Mouse (Mus musculus) layer of hippocampus, adult 18-20 months (tissue): ENCODE measurements at regions not wholly inside any gene's neighbourhood (a gene's known extent, or its start where the extent isn't known, plus 50 kb on each side); places are given as distances from the start of the nearest gene placed in this dataset.
A peak's percentile ranks its signal among the peaks of the same experiment; 100 is the strongest.
"Not testable (repeated sequence)": the region's sequence is repeated elsewhere in the genome, so short reads cannot be mapped to it uniquely, and the experiment has no call there.

Source experiments
- DNase-seq, 2 experiments: peaks; one replicate each; pipeline ENCODE4 v3.0.0; 2022; ENCODE audit warnings: low spot score in 2 of 2

DNA sequence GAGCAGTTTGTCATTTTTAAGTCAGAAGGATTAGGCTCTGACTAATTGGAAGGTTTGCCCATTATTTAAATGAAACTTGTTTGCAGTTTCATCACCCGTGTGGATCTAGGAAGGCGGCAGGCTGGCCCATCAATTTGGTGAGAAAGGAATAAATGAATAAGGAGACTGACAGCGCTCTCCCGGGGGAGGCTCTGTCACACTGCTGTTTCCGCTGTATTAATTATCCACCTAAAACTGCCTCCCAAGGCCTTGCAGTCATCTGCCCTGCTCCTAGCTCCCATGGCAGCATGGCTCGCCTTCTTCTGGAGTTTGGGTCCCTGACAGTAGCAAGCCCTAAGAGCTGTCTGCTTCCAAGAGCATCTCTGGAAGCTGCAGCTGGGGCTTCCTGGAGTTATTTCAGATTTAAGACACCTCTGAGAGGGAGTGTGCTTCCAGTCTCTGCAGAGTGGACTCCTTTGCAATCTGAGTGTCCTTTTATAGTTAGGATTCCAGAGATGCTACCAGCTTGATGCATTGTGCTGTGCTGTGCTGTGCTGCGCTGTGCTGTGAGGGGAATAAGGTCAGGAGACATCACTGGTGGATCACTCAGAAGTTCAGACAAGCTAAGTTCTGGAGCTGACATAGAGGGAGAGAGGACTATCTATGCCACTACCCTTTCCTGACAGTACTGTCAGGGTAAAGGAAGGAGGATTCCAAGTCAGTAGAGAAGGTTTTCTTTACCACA, 452.9 kb upstream of the Arid1b start:
- DNase-seq, result peak; percentile 39 to 50

DNA sequence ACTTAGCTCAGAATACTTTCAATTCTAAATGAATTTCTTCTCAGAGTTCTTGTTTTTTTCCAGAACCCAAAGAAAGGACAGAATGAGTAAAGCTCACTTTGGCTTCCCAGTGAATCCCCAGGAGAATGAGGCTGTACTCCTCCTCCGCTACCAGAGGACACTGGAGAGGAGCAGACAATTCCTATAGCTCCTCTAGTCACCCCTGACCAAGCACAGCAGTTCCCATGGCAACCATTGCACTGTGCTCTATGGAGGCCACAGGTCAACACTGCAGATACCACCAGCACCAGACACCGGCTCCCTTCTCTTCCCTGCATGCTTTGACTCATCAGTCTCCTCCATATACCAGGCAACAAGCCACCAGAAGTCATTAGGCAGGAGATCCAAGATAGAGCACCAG, 447.6 kb upstream of the Arid1b start:
- DNase-seq, result no peak

DNA sequence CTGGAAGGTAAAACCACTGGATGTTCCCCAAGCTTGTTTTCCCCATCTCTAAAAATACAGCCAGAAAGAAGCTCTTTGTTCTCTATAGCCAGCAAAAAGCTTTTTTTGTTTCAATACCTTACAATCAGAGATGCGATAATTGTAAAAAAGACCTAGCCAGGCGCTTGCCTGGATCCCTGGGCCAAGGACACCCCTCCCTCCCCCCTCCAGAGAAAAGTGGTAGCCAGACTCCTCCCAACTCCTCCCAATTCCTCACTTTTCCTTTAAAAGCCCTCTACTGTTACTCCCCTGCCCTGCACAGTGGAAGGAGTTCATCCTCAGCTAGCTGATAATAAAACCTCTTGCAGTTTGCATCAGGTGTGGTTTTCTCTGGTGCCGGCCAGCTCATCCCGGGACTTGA, 441.1 kb upstream of the Arid1b start:
- DNase-seq, result not testable (repeated sequence)

DNA sequence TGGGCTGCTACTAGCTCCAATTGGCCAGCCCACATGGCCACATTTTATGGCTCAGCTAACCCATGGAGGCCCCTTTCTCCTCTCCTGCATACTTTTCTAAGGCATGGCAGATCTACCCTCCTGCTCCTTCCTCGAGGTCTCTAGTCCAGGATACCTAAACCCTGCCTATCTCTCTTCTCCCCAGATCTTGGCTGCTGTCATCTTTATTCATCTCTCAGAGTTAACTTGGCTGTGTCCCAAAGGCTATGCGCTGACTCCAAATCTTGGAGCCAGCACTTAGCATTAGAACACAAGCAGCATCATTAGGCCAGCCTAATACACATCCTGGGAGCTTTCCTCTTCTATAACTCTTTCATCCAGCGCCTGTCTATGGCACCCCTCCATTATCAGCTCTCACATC, 430.5 kb upstream of the Arid1b start:
- no peak for DNase-seq

DNA sequence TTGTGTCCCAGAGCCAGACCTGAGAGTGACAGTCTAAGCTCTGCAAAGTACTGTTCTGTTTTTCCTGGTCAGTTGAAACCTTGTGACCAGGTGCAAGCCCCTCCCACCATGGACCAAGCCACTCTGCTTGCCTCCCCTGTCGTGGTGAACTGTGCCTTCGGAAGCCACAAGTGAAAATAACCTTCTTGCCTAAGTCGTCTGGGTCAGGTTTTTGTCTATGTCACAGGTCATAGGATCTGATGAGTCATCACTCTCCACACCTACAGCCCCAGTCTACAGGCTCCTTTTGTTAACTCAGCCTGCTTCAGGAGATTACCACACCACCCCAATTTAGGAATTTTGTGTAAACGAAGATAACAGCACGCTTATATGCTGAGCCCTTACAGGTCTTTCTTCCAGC, 417.2 kb upstream of the Arid1b start:
- DNase-seq, result no peak

DNA sequence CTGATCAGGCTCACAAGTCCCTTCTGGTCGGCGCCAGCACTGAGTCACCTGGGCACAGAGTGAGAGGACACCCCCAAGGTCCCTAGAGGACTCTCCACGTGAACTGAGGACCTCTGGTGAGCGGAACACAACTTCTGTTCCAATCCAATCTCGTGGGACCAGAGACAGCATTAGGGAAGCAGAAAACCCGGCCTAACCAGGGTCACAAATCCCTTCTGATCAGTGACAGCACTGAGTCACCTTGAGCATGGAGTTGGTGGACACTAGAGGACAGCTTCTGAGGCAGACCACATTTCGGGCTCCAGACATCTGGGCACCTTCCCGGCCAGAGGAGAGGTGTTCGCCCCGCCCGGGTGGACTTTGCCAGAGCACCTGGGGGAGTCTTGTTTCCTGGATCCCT, 412.3 kb upstream of the Arid1b start:
- no peak for DNase-seq

DNA sequence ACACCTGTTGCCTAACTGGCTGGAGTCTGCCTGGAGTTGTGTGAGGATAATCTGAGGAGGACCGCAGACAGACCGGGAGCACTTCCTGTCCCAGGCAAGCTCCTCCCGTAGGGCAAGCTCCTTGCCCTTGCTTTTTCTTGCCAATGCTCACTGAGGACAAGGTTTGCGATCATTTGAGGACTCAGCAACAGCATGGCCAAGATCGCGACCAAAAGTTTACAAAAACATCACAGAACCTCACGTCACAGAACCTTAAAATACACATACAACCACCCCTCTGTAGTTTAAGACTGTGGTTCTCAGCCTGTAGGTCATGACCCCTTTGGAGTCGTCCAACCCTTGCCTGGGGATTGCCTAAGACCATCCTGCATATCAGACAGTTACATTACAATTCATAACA, 383.7 kb upstream of the Arid1b start:
- no peak for DNase-seq

DNA sequence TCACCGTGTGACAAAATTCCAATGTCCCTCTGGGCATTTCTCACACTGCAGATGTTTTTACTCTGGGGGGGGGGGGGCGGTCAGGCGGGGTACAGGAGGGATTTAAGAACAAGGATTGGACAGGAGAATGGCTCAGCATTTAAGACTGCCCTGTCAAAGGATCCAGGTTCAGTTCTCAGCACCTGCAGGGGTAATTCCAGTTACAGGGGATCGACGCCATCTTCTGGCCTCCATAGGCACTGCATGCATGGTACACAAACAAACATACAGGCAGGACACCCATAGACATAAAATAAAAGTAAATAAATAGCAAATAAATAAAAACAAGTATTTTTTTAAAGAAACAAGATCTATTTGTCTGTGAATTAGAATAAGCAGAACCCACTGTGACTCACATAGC, 383.1 kb upstream of the Arid1b start:
- no peak for DNase-seq

DNA sequence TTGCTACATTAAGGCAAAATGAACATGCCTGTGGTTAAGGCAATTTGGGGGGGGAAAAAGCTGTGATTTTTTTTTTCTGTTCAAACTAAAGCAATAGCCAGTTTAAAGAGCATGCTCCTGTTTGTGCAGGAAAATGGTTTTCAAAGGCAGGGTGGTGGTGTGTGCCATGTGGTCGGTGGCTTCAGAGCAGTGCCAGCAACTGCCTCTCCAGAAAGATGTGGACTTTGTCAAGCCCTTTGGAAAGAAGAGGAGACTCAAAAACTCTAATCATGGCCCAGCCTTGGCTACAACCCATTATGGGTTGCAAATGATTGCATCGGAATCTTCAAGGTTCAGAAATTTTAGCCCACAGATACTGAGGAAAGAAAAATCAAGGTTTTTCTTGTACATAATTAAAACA, 382.4 kb upstream of the Arid1b start:
- no peak for DNase-seq

DNA sequence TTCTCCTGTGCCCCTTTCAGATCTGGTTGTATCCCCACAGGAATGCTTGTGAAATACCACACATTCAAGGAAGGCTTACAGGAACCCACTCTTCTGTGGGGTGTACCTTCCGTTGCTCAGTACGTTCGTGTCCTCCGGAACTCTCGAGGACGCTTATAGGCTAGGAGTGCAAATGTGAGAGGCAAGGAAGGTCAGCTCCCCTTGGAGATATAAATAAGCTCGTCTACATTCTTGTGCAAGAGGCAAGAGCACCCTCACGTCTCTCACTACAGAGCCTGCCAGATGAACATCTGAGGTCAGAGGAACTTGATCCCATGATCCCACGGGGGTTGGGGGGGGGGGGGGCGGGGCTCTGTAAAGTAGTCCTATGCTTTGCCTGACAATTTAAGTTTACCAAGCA, 382.0 kb upstream of the Arid1b start:
- no peak for DNase-seq

DNA sequence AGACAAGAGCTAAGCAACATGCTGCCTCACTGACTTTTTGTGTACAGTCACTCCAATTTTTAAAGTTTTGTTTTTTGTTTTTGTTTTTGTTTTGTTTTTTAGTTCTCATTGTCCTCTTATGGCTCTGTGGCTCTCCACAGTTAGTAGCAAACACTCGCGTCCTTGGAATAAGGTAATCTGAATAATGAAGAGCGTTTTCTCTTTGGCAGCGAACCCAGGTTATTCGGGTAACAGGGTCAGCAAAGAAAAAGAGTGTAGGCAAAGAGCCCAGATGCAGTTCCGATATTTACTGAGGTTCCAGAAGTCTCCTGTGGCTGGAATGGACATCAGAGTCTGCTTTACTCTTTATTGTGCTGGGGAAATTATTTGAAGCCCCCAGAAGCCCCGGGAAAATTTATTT, 381.4 kb upstream of the Arid1b start:
- peak in 1 of 2 experiments; percentile 43 for DNase-seq

DNA sequence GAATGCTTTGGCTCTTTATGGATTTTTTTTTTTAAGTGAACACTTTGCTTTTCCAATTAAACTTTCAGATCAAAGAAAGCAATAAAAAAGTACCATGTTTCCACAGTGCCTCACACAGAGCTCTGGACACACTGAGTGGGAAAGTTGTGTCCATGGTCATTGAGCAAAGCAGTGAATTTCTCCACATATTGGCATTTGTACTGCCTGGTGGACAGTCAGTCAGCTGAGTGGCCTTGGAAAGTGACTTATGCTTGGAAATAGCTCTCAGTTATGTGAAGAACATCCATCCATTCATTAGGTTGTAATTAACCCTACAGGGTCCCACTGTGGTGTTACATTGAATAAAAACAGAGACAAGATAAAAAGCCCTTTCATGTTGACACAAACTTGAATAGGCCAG, 373.8 kb upstream of the Arid1b start:
- DNase-seq, result no peak

DNA sequence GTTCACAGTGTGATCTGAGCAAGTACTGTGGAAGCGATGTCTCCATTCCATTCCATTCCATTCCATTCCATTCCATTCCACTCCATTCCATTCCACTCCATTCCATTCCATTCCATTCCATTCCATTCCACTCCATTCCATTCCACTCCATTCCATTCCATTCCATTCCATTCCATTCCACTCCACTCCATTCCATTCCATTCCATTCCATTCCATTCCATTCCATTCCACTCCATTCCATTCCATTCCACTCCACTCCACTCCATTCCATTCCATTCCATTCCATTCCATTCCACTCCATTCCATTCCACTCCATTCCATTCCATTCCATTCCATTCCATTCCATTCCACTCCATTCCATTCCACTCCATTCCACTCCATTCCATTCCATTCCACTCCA, 368.0 kb upstream of the Arid1b start:
- not testable (repeated sequence) for DNase-seq

DNA sequence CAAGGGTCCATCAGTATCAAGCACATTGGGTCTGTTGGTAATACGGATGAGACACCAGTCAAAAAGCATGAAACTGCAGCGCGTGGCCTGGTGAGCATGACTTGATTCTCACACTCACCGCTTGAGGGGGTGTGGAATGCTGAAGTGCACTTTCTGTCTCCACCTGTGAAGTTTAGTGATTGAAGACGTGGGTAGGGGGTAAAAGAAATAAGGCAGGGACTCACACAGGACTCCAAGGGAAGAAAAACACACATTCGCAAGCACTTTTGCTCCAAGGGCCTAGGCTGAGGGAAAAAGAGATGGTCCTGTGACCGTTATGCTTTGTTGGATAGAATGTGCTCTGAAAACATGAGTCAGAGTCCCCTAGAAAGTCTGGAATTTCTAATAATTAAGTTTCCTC, 366.6 kb upstream of the Arid1b start:
- no peak for DNase-seq

DNA sequence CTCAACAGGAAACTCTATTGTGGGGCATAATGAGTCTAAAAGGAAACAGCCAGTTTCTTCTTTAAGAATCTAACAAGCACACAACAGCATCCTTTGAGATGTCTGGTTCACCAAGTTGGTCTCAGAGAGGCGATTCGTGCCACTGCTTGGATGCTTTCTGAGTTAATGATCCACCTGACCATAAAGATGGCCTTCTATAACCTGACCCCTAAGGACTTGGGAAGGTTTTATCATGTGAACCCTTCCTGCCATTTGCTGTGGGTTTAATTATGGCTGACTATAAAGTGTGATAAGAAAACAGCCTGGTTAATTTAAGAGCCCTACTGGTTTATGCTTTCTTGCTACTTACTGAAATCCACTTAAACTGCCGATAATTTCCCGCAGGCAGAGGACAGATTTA, 363.0 kb upstream of the Arid1b start:
- DNase-seq, result no peak

DNA sequence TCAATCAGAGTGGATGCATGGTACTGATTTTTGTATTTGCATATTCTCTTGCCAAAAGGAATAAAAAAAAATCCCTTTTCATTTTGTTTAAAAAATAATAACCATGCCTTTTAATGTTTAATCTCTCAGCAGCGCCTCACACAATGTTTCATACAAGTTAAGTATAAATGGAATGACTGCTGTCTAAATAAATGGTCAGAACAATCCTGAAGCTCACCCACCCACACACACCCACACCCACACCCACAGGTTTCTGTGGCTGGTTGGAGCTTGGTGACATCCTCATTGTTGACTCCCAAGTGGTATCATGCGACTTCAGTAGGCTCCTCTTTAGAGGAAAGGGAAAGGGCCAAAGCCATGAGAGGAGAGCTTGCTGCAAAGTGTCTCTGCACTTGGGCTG, 361.6 kb upstream of the Arid1b start:
- DNase-seq, result no peak

DNA sequence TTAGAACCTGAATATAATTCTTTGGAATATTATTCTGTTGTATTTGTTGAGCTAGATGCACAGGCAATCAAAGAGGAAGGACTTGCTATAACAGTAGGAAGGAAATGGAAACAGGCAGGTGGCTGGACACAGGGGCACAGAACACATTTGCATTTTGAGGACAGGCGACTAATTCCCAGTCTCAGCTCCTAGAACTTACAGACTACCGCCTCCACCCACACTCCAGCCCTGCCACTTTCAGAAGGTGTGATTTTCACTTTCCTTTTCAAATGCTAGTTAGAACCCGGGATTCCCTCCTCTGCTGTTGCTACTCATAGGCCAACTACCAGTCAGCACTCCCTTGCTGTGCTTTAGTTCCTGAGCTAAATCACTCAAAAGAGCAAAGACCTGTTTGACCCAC, 360.4 kb upstream of the Arid1b start:
- no peak for DNase-seq

DNA sequence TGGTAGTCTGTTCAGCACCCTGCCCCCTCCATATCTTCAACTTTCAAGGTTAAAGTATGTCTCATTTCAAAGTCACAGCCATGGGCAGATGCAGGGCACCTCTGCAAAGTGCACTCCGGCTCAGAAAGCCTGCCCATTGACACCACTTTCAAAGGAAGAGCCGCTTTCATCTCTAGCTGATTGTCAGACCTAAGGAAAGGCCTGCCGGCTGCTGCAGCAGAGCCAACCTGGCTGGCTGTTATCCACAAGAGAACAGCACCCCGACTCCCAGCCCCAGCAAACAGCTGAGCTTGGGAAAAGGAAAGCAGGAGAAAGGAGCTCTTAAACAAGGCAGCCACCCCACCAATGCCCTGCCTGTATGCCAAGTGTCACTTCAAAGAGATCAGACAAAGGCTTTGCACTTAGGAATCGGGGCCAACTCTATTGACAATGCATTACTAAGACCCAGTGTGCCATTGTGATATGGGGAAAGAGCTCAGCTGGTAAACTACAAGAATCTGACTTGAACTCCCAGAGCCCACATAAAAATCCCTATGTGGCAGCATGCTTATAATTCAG, 357.3 kb upstream of the Arid1b start:
- DNase-seq, result peak in 1 of 2 experiments; percentile 13

DNA sequence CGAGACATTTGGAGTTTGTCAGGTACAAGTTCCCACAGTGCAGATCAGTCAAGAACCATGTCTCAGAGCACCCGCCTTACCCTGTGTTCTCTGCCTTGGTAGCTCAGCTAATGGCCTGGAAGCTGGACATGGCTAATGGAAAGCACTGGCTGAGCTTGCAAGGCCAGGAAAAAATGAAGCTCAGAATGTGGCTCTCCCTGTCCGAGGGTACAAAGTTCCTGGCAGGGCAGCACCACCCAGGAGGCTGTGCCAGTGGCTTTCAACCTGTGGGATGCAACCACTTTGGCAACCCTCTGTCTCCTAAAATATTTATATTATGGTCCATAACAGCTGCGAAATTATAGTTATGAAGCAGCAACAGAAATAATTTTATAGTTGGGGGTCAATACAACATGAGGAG, 354.6 kb upstream of the Arid1b start:
- DNase-seq, result no peak

DNA sequence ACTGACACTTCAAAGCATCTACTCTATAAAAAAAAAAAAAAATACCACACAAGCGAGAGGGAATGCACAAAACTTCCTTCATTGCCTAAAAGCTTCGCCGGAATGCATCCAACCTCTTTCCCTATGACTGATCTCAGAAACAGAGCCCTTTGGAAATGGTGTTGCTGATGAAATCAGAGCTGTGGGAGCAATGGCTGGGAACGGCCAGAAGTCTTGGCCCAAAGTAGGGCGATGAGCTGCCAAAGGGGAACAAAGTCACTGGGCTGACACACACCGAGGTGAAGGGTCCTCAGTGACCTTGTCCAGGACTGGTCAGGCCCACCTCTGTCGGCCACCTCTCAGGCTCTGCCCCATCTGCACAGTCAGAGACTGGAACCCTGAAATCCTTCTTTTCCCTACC, 353.6 kb upstream of the Arid1b start:
- DNase-seq, result no peak

DNA sequence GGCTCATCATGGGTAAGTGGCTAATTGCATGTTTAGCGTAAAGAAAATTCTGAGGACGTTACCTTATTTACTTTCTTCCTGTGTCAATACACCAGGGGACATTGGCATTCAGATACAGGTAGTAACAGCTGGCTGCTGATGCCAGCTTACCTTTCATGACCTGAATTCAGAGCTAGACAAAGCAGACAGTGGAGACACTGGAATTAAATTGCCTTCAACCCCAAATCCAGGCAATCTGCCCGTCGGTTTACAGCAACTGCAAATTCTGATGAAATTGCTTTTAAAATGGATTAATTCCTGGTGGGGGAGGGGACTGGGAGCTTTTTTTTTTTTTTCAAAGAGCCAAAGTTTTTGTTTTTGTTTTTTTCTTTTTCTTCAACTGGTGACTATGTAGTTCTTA, 353.0 kb upstream of the Arid1b start:
- DNase-seq, result no peak

DNA sequence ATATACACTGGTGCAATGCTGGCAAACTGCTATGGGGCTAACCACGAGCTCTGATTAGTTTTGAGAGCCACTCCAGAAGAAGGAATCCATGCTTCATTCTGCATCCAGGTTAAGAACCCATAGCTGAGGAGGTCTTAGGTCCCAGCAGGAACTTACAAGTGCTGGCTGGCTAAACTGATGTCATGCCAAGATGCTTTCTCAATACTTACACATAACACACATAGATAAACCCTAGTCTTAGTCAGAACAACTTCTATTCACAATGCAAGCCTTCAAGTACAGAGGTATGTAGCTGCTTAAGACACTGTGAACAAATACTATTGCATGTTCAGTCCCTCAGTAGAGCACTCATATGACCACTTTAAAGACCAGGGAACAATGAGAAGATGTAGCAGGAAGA, 352.1 kb upstream of the Arid1b start:
- DNase-seq, result no peak

DNA sequence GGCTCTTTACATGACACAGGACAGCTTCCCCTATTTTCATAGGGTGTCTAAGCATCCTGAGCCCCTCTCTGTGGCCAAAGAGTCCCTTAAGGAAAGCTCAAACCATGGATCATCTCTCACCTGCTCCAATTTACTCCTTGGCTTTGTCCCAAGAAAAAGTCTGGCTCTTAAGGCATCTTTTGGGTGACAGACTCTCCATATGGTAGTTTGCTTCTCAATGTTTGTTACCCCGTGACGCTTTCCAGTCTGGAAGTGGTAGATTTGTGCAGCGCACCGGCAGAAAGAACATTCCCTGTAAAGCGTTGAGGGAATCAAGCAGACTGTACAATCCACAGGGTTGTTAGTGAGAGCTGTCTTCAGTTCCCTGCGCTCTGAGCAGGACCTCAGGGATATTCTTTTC, 350.8 kb upstream of the Arid1b start:
- no peak for DNase-seq

DNA sequence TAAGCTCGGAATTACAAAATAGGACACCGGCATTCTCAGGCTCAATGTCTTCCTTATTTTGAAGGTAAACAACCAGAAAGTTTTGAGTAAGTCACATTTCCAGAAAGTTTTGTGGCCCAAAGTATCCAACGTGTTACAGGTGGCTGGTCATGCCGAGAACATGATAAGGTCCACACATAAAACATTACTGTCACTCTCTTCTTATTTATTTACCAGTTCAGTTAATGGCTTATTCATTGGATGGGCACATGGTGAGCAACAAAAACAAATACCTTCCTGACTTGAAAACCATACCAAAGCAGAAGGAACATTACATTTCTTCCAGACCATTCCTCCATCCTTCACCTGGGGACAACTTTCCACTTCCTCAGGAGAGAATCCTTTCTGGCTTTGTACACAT, 345.5 kb upstream of the Arid1b start:
- DNase-seq, result no peak
